Mouse (Mus musculus) megakaryocyte, embryonic 14.5 days (primary cell): Measurements from ENCODE around the gene Tmem265. TPM values are rescaled to one million over a fixed set of nuclear protein-coding genes. Genes with fewer than 3 reads are reported as not detected.
A peak's percentile ranks its signal among the peaks of the same experiment; 100 is the strongest.

ENCODE experiments used
- H3K27me3 ChIP-seq: replicated peaks from 2 replicates; pipeline ENCODE3; 2012; ENCODE audit warnings: inconsistent platforms
- H3K36me3 ChIP-seq: replicated peaks from 2 replicates; pipeline ENCODE3; 2012; ENCODE audit warnings: low read length, inconsistent platforms, mixed read lengths
- H3K4me1 ChIP-seq: 2 replicates; pipeline ENCODE4 v1.6.1; 2012; ENCODE audit warnings: inconsistent platforms
- H3K4me3 ChIP-seq: replicated peaks from 2 replicates; pipeline ENCODE3; 2012; ENCODE audit warnings: moderate library complexity, mild to moderate bottlenecking, inconsistent platforms
- H3K9me3 ChIP-seq: 2 replicates; pipeline ENCODE4 v1.6.1; 2012; ENCODE audit warnings: inconsistent platforms
- FLI1 ChIP-seq: IDR thresholded peaks from 2 replicates; pipeline ENCODE4 v1.6.1; 2012; ENCODE audit warnings: low read length, inconsistent platforms, mixed read lengths
- GATA1 ChIP-seq: IDR thresholded peaks from 3 replicates; pipeline ENCODE4 v1.6.1; 2012; ENCODE audit warnings: mixed read lengths, low read length, inconsistent platforms, borderline replicate concordance
- polyA plus RNA-seq: library from polyadenylated mRNA; stranded (reverse); fragments of >175 nt; gene quantifications from 2 replicates; pipeline ENCODE4 v1.2.3, GENCODE M21; 2012; ENCODE audit warnings: low replicate concordance; ENCODE audit not compliant: insufficient read depth

Gene Tmem265
- polyA plus RNA-seq: 0.34 TPM in 1 of 2 replicates, not detected in the other

DNA sequence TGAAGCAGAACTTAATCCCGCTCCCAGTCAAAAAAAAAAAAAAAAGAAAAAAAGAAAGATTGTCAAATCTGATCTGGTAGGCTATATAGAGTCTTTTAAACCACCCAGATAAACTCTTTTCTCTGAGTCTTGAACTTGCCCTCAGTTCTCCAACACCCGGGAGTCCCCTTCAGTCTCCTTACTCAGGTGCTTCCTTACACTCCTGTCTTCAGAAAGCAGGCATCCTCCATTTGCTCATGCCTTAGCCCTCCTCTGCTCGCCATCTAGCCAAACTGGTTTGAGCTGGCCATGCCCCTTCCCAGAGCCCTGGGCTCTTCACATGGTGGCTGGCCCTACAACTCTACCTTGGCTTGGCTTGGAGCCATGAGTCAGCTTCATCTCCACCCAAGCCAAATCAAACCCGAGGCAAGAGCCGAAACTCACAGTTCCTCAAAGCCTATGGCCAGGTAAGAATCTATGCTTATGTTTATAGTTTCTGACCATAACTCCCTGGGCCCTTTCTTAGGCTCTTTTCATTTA lies at the start of gene Tmem265:
Tmem265 (plus strand) TSS at position 51 of the 519 bp plus-strand sequence.
- TF ChIP-seq FLI1 (no peak), GATA1 (no peak)
- Histone ChIP-seq H3K27me3 (no peaks in the 10 kb centered on the region), H3K36me3 (peaks cover 96% of the 10 kb centered on the region), H3K4me3 (no peak within 1 kb of the TSS), H3K4me1 (peaks cover 3% of the 10 kb centered on the region; the same call in 1 of the 2 replicates), H3K9me3 (no peaks in the 10 kb centered on the region)

- Histone ChIP-seq H3K27me3 (no peaks in the 10 kb centered on the region), H3K36me3 (peaks cover 33% of the 10 kb centered on the region), H3K4me1 (peaks cover 26% of the 10 kb centered on the region), H3K9me3 (no peaks in the 10 kb centered on the region), H3K4me3 (peak within 1 kb of the TSS; percentile 98)
- peak; percentile 91; the same call in 1 of the 3 replicates for TF ChIP-seq GATA1
- TF ChIP-seq FLI1: no peak
Observed at GRCm38 (mm10) chr7:127511808-127512230, 49.4 kb upstream of the Tmem265 start, which contains the start of gene Srcap. TSS of gene Srcap (plus strand) at chr7:127511983.

GRCm38 (mm10) chr7:127512231-127513015 lies 48.8 kb upstream of the Tmem265 start:
- Histone ChIP-seq H3K27me3 (no peaks in the 10 kb centered on the region), H3K36me3 (peaks cover 39% of the 10 kb centered on the region), H3K4me1 (peaks cover 26% of the 10 kb centered on the region), H3K9me3 (no peaks in the 10 kb centered on the region), H3K4me3 (peak overlapping the region; percentile 98)
- no peak for TF ChIP-seq GATA1
- no peak for TF ChIP-seq FLI1

DNA sequence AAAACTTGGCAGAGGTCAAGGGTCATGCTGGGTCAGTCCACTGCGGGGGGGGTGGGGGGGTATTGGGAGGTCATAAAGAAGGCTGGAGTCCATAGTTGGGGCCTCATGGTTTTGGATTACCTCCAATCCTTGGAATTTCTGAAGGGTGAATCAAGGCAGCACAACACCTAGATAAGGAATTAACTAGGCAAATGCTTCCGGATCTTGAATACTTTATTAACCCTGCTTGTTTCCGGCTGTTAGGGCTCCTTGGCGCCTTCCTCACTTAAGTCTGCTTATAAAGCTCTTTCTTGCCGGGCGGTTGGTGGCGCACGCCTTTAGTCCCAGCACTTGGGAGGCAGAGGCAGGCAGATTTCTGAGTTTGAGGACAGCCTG lies 48.2 kb upstream of the Tmem265 start:
- Histone ChIP-seq H3K4me3 (peak overlapping the region; percentile 98), H3K4me1 (peaks cover 26% of the 10 kb centered on the region), H3K9me3 (no peaks in the 10 kb centered on the region), H3K27me3 (no peaks in the 10 kb centered on the region), H3K36me3 (peaks cover 44% of the 10 kb centered on the region)
- TF ChIP-seq FLI1 (no peak), GATA1 (no peak)

GRCm38 (mm10) chr7:127513781-127514180 lies 47.4 kb upstream of the Tmem265 start:
- peaks cover 26% of the 10 kb centered on the region for H3K4me1 ChIP-seq
- H3K4me3 ChIP-seq: peak overlapping the region; percentile 70
- peaks cover 52% of the 10 kb centered on the region for H3K36me3 ChIP-seq
- TF ChIP-seq FLI1 (no peak), GATA1 (no peak)
- H3K9me3 ChIP-seq: no peaks in the 10 kb centered on the region
- H3K27me3 ChIP-seq: no peaks in the 10 kb centered on the region

- Histone ChIP-seq H3K9me3 (no peaks in the 10 kb centered on the region), H3K36me3 (peaks cover 71% of the 10 kb centered on the region), H3K4me3 (no peak overlapping the region), H3K4me1 (peaks cover 26% of the 10 kb centered on the region), H3K27me3 (no peaks in the 10 kb centered on the region)
- TF ChIP-seq GATA1: no peak
- TF ChIP-seq FLI1: no peak
Observed at GRCm38 (mm10) chr7:127515846-127516245, 45.3 kb upstream of the Tmem265 start.

DNA sequence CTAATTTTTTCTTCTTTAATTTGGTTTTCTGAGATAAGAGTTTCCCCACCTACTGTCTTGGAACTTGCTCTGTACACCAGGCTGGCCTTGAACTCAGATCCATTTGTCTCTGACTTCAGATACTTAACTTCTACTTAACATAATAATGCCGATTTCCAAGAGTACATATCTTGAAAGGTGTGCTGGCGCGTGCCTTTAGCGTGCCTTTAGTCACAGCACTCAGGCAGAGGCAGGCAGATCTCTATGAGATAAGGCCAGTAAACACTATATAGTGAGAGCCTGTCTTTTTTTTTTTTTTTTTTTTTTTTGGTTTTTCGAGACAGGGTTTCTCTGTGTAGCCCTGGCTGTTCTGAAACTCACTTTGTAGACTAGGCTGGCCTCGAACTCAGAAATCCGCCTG lies 44.8 kb upstream of the Tmem265 start:
- Histone ChIP-seq H3K4me1 (peaks cover 23% of the 10 kb centered on the region), H3K9me3 (no peaks in the 10 kb centered on the region), H3K4me3 (no peak overlapping the region), H3K36me3 (peaks cover 76% of the 10 kb centered on the region), H3K27me3 (no peaks in the 10 kb centered on the region)
- no peak for TF ChIP-seq FLI1
- TF ChIP-seq GATA1: no peak

- H3K4me1 ChIP-seq: peaks cover 4% of the 10 kb centered on the region; the same call in 1 of the 2 replicates
- TF ChIP-seq FLI1: no peak
- TF ChIP-seq GATA1: no peak
- peaks cover 97% of the 10 kb centered on the region for H3K36me3 ChIP-seq
- no peaks in the 10 kb centered on the region for H3K9me3 ChIP-seq
- no peaks in the 10 kb centered on the region for H3K27me3 ChIP-seq
- H3K4me3 ChIP-seq: no peak within 1 kb of the TSS
Observed at GRCm38 (mm10) chr7:127519284-127519683, 41.9 kb upstream of the Tmem265 start, which contains the start of gene Gm42715. TSS of gene Gm42715 (plus strand) at chr7:127519584.

- no peak overlapping the region for H3K4me3 ChIP-seq
- H3K4me1 ChIP-seq: no peaks in the 10 kb centered on the region
- H3K9me3 ChIP-seq: no peaks in the 10 kb centered on the region
- TF ChIP-seq FLI1 (no peak), GATA1 (no peak)
- peaks cover 100% of the 10 kb centered on the region for H3K36me3 ChIP-seq
- no peaks in the 10 kb centered on the region for H3K27me3 ChIP-seq
Observed at GRCm38 (mm10) chr7:127541671-127542070, 19.5 kb upstream of the Tmem265 start.
